Mouse (Mus musculus): ENCODE results near the gene Olfr1310. TPM values are rescaled to one million over a fixed set of nuclear protein-coding genes. Genes with fewer than 3 reads are reported as not detected.
"Not testable (repeated sequence)": the region's sequence is repeated elsewhere in the genome, so short reads cannot be mapped to it uniquely, and the experiment has no call there.

The Olfr1310 gene
- not detected in 2 replicates for polyA plus RNA-seq (2012; rRNA removed)

GRCm38 (mm10) chr2:112012608-112013007 is at the start of gene Olfr1310:
Olfr1310 (minus strand) TSS chr2:112012708.
- TF ChIP-seq POLR2A (IDR thresholded peaks at IDR 0.05; ENCODE audit: borderline replicate concordance, insufficient read depth, low read length) (no peak), CTCF (IDR thresholded peaks at IDR 0.05; ENCODE audit: borderline replicate concordance, insufficient read depth, low read depth, low read length) (no peak)
- Histone ChIP-seq H3K4me1 (ENCODE audit: control insufficient read depth, insufficient read depth, low read length) (no peaks in the 10 kb centered on the region), H3K4me3 (replicated peaks; ENCODE audit: insufficient read depth, low read depth, low read length) (no peak within 1 kb of the TSS), H3K27ac (ENCODE audit: insufficient read depth, low read length) (no peak within 1 kb of the TSS), H3K27me3 (ENCODE audit: control insufficient read depth, insufficient read depth, low read length) (no peaks in the 10 kb centered on the region)
- no peak for DNase-seq

DNA sequence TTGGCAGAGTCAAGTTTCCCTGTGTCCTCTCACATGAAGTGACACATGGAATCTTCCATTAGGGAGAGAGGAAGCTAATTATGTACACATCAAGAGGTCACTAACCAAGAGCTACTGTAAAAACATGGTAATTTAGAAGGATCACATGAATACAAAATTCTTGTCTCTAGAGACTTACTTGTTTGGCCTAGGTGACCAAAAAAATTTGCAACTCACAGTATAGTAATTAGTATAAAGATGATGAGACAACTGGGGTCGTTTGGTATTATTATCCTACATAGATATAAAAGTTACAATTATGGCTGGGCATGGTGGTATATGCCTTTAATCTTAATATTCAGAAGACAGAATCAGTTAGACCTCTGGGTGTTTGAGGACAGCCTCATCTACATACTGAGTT is 37.6 kb upstream of the Olfr1310 start, which contains the start of gene Olfr1312:
Gene Olfr1312 (minus strand): TSS at position 101 of the 400 bp plus-strand sequence.
- Histone ChIP-seq H3K4me3 (replicated peaks; ENCODE audit: insufficient read depth, low read depth, low read length) (no peak within 1 kb of the TSS), H3K27ac (ENCODE audit: insufficient read depth, low read length) (no peak within 1 kb of the TSS), H3K4me1 (ENCODE audit: control insufficient read depth, insufficient read depth, low read length) (no peaks in the 10 kb centered on the region), H3K27me3 (ENCODE audit: control insufficient read depth, insufficient read depth, low read length) (no peaks in the 10 kb centered on the region)
- DNase-seq = no peak
- WGBS = 19% methylated on average over 1 of the region's 1 CpGs
- TF ChIP-seq CTCF (IDR thresholded peaks at IDR 0.05; ENCODE audit: borderline replicate concordance, insufficient read depth, low read depth, low read length) (no peak), POLR2A (IDR thresholded peaks at IDR 0.05; ENCODE audit: borderline replicate concordance, insufficient read depth, low read length) (no peak)

DNA sequence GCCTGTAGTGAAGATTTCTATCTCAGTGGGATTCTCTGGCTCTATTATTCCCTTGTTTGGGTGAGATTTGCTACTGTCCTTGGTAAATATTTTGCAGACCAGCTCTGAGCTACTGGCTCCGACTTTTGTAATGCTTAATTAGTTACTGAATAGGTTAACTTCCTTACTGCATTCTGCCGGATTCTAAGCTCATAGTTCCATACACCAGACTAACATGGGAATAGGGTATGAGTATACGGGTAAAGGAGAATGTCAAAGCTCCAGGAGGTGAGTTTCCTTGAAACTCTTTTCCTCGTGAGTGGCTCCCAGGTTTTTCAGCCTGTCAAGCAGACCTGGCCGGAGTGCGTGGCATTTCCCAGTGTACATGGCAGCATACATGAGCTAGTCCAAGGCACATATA is 14.5 kb upstream of the Olfr1310 start:
- 35% methylated on average over 6 of the region's 6 CpGs for WGBS
- H3K4me3 ChIP-seq (replicated peaks; ENCODE audit: insufficient read depth, low read depth, low read length); DNase-seq; H3K27me3 ChIP-seq (ENCODE audit: control insufficient read depth, insufficient read depth, low read length); H3K27ac ChIP-seq (ENCODE audit: insufficient read depth, low read length); H3K4me1 ChIP-seq (ENCODE audit: control insufficient read depth, insufficient read depth, low read length): not testable (repeated sequence)

- no peak within 1 kb of the TSS for H3K4me3 ChIP-seq (replicated peaks; ENCODE audit: insufficient read depth, low read depth, low read length)
- H3K4me1 ChIP-seq (ENCODE audit: control insufficient read depth, insufficient read depth, low read length) = no peaks in the 10 kb centered on the region
- no peak within 1 kb of the TSS for H3K27ac ChIP-seq (ENCODE audit: insufficient read depth, low read length)
- no peaks in the 10 kb centered on the region for H3K27me3 ChIP-seq (ENCODE audit: control insufficient read depth, insufficient read depth, low read length)
- TF ChIP-seq CTCF (IDR thresholded peaks at IDR 0.05; ENCODE audit: borderline replicate concordance, insufficient read depth, low read depth, low read length) = no peak
- TF ChIP-seq POLR2A (IDR thresholded peaks at IDR 0.05; ENCODE audit: borderline replicate concordance, insufficient read depth, low read length) = no peak
- no peak for DNase-seq
- WGBS = 91% methylated on average over 2 of the region's 2 CpGs
Measured at GRCm38 (mm10) chr2:112024312-112024711, 11.8 kb upstream of the Olfr1310 start, which contains the start of gene Olfr1311. Olfr1311 (minus strand) TSS chr2:112024412.

DNA sequence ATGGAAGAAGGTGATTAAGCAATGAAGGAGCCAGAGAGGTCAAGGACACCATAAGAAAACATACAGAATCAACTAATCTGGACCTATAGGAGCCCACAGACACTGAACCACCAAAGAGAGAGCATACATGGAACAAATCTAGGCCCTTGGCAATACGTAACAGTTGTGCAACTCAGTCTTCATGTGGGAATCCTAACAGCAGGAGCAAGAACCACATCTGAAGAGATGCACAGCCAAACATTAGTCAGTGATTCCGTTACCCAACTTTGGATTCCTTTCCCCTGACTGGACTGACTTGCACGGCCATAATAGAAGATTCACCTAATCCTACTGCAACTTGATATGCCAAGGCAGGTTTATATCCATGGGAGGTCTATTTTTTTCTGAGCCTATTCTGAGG is 2.4 kb upstream of the Olfr1310 start:
- H3K27ac ChIP-seq (ENCODE audit: insufficient read depth, low read length) = no peak overlapping the region
- TF ChIP-seq POLR2A (IDR thresholded peaks at IDR 0.05; ENCODE audit: borderline replicate concordance, insufficient read depth, low read length) (no peak), CTCF (IDR thresholded peaks at IDR 0.05; ENCODE audit: borderline replicate concordance, insufficient read depth, low read depth, low read length) (no peak)
- H3K4me1 ChIP-seq (ENCODE audit: control insufficient read depth, insufficient read depth, low read length) = no peaks in the 10 kb centered on the region
- 75% methylated on average over 3 of the region's 3 CpGs for WGBS
- H3K27me3 ChIP-seq (ENCODE audit: control insufficient read depth, insufficient read depth, low read length) = no peaks in the 10 kb centered on the region
- no peak overlapping the region for H3K4me3 ChIP-seq (replicated peaks; ENCODE audit: insufficient read depth, low read depth, low read length)
- no peak for DNase-seq

- no peak within 1 kb of the TSS for H3K4me3 ChIP-seq (replicated peaks; ENCODE audit: insufficient read depth, low read depth, low read length)
- WGBS = 57% methylated on average over 1 of the region's 1 CpGs
Measured at GRCm38 (mm10) chr2:111990181-111990580, 22.3 kb downstream of the Olfr1310 start, which contains the start of gene Olfr1309. Olfr1309 (minus strand) TSS chr2:111990281.

GRCm38 (mm10) chr2:111964844-111965243 is 47.7 kb downstream of the Olfr1310 start, which contains the start of gene Olfr1308:
Olfr1308 (minus strand) TSS chr2:111964944.
- H3K4me3 ChIP-seq (replicated peaks; ENCODE audit: insufficient read depth, low read depth, low read length) = no peak within 1 kb of the TSS
- TF ChIP-seq POLR2A (IDR thresholded peaks at IDR 0.05; ENCODE audit: borderline replicate concordance, insufficient read depth, low read length) = no peak
- no peak for TF ChIP-seq CTCF (IDR thresholded peaks at IDR 0.05; ENCODE audit: borderline replicate concordance, insufficient read depth, low read depth, low read length)
- H3K4me1 ChIP-seq (ENCODE audit: control insufficient read depth, insufficient read depth, low read length) = no peaks in the 10 kb centered on the region
- no peak within 1 kb of the TSS for H3K27ac ChIP-seq (ENCODE audit: insufficient read depth, low read length)
- DNase-seq = no peak
- 29% methylated on average over 1 of the region's 1 CpGs for WGBS
- no peaks in the 10 kb centered on the region for H3K27me3 ChIP-seq (ENCODE audit: control insufficient read depth, insufficient read depth, low read length)

More at GRCm38 (mm10) chr2:111990181-111990580, 22.3 kb downstream of the Olfr1310 start, which contains the start of gene Olfr1309:
- no peaks in the 10 kb centered on the region for H3K27me3 ChIP-seq (ENCODE audit: control insufficient read depth, insufficient read depth, low read length)
- H3K4me1 ChIP-seq (ENCODE audit: control insufficient read depth, insufficient read depth, low read length) = no peaks in the 10 kb centered on the region
- no peak for DNase-seq
- TF ChIP-seq CTCF (IDR thresholded peaks at IDR 0.05; ENCODE audit: borderline replicate concordance, insufficient read depth, low read depth, low read length) (no peak), POLR2A (IDR thresholded peaks at IDR 0.05; ENCODE audit: borderline replicate concordance, insufficient read depth, low read length) (no peak)
- H3K27ac ChIP-seq (ENCODE audit: insufficient read depth, low read length) = no peak within 1 kb of the TSS

Other genes with a start within 250 kb of the Olfr1310 start
- gene Olfr1302, start 235.3 kb downstream of the Olfr1310 start, polyA plus RNA-seq (2012; rRNA removed) = not detected in 2 replicates
- not detected in 2 replicates for gene Olfr1303, start 192.4 kb downstream of the Olfr1310 start, polyA plus RNA-seq (2012; rRNA removed)
- gene Olfr1305, start 135.6 kb downstream of the Olfr1310 start, polyA plus RNA-seq (2012; rRNA removed) = not detected in 2 replicates
- not detected in 2 replicates for gene Olfr1306, start 96.4 kb downstream of the Olfr1310 start, polyA plus RNA-seq (2012; rRNA removed)
- gene Olfr1307, start 63.3 kb downstream of the Olfr1310 start, polyA plus RNA-seq (2012; rRNA removed) = not detected in 2 replicates
- not detected in 2 replicates for gene Olfr1308, start 47.8 kb downstream of the Olfr1310 start, polyA plus RNA-seq (2012; rRNA removed)
- gene Olfr1309, start 22.4 kb downstream of the Olfr1310 start, polyA plus RNA-seq (2012; rRNA removed) = not detected in 2 replicates
- not detected in 2 replicates for gene Olfr1311, start 11.7 kb upstream of the Olfr1310 start, polyA plus RNA-seq (2012; rRNA removed)
- gene Olfr1312, start 37.5 kb upstream of the Olfr1310 start, polyA plus RNA-seq (2012; rRNA removed) = not detected in 2 replicates
- not detected in 2 replicates for gene Olfr1313, start 65.1 kb upstream of the Olfr1310 start, polyA plus RNA-seq (2012; rRNA removed)
- not detected in 2 replicates for gene Olfr1314, start 84.1 kb upstream of the Olfr1310 start, polyA plus RNA-seq (2012; rRNA removed)
- gene Olfr1315-ps1, start 102.7 kb upstream of the Olfr1310 start, polyA plus RNA-seq (2012; rRNA removed) = not detected in 2 replicates
- not detected in 2 replicates for gene Olfr1316, start 122.3 kb upstream of the Olfr1310 start, polyA plus RNA-seq (2012; rRNA removed)
- gene Olfr1317, start 127.6 kb upstream of the Olfr1310 start, polyA plus RNA-seq (2012; rRNA removed) = not detected in 2 replicates
- gene Olfr1318, start 141.5 kb upstream of the Olfr1310 start, polyA plus RNA-seq (2012; rRNA removed) = not detected in 2 replicates
- gene Lpcat4, start 226.8 kb upstream of the Olfr1310 start, polyA plus RNA-seq (2012; rRNA removed) = 219 and 231 TPM in 2 replicates
- not detected in 2 replicates for gene Nutm1, start 246.6 kb upstream of the Olfr1310 start, polyA plus RNA-seq (2012; rRNA removed)
- 99.7 and 104 TPM in 2 replicates for gene Nop10, start 249.2 kb upstream of the Olfr1310 start, polyA plus RNA-seq (2012; rRNA removed)